Mouse (Mus musculus) right cerebral cortex, postnatal 4 days (tissue): ENCODE results near the gene Cxcr5.

Experiments
- DNase-seq: peaks from one replicate; pipeline ENCODE4 v3.0.0-alpha.2; 2022

Gene Cxcr5

GRCm38 (mm10) chr9:44561597-44561996 is at the start of gene Cxcr5:
Gene Cxcr5 (minus strand): TSS chr9:44561877.
- no peak for DNase-seq

DNA sequence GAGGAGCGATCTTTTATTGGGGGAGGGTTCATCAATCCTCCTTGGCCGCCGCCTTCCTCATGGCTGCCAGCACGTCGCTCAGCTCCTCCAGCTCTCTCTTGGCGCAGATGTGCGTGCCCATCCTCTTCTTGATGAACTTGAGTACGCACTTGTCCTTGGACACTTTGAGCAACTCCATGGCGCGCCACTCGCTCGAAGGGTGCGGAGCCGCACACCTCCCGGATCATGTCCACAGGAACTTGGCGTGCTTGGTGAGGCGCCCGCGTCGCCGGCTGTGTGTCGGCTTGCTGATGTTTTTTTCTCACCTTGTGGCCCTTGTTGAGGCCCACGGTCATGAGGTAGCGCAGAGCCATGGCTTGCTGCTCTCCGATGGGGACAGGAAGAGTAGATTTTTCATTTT is 48.7 kb upstream of the Cxcr5 start:
- no peak for DNase-seq

GRCm38 (mm10) chr9:44607306-44607705 is 45.6 kb upstream of the Cxcr5 start:
- no peak for DNase-seq

DNA sequence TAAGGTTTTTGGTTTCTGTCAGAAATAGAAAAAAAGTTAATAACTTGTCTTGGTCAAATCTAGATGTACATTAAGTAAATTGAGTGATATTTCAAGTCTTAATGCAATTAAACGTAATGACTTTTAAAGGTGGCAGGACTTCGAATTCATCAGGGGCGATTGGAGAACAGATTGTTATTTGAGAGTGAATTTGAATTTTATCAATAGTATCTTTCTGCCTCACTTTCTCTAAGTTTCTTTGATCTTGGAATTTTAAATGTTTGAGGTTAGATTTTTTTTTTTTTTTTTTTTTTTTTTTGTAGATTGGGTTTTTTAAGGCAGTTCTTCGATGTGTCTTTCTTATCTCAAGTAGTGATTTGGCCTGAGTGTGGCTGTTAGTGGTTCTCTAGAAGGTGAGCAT is 45.0 kb upstream of the Cxcr5 start:
- DNase-seq = no peak

DNA sequence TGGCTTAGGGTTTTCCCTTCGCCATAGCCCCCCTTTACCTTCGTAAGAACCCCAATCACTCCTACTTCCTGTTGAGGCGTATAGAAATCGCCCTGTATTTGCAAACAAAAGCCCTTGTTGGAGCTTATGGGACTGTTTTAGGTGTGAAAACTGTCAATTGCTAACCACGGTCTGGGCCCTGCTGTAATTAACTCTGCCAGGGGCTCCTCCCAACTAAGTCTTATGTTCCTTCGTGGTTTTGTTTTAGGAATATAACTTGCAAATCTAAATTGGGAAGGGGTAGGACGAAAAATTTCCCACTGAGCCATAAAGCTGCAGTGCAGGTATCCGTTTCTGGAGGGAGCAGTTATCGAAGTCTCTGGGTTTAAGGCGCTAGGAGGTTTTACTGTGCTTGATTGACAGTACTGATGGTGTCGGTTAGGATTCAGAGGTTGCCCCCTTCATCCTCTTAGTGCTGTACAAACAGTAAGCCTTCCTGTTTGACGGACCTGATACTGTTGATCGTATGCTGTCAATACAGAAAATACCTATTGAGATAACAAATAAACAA is 44.0 kb upstream of the Cxcr5 start:
- no peak for DNase-seq

DNA sequence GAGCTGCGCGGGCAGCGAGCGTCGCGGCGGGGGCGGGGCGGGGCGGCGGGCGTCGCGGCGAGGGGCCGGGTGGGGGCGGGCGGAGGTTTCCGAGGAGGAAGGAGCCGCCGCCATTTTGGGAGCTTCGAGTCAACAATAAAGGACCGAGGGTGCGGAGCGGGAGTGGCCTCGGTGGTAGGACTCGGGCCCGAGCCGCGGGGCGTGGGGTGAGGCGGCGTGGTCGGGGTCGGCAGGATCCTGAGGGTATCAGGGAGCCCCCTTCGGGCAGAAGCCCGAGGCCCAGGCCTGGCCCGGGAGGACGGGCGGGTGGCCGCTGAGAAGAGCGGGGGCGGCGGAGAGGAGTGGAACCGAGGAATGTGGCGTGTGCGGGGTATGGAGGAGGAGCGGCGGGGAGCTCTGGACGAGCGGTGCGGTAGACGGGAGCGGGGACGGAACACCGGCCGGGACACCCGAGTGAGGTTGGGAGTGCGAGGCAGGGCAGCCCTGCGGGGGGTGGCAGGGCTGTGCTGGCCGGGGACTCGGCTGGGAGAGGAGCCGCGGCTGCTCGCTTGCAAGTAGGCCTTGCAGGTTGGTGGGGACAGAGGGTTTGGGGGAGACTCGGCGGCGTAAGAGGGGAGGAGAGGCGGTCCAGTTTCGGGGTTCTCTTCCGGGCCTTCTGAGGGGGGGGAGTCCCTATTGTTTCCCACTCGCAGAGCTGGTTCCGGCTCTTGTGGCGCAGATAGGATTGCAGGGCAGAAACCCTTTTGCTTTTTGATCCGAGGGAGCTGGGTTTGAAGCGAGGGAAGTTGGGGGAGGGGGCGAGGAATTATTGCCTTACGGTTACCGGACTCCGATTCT is 43.3 kb upstream of the Cxcr5 start, which contains the start of gene Ddx6:
TSS of gene Ddx6 (plus strand) at position 114 of the 837 bp plus-strand sequence.
- peak; percentile 73 for DNase-seq

DNA sequence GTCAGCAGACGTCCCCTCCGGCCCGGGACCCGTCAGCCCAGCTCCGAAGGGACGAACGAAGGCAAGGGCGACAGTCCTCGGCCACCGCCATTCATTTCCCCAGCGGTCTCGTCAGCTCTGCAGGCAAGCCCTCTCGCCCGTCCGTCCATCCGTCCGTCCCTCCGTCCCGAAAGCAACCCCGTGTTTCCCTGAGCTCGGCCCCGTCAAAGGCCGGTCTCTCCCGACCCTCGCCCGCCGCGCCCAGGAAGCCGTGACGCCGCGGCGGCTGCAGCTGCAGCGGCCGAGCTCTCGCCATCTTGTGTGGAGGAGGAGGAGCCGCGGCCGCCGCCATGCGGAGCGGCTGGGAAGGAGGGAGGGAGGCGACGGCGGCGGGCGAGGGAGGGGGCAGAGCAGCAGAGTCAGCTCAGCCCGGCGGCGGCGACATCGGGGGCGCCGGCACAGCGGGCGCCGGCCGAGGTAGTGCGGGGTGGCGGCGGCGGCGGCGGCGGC is 42.7 kb upstream of the Cxcr5 start:
- DNase-seq = peak; percentile 82

- DNase-seq = no peak
Observed at GRCm38 (mm10) chr9:44603454-44604289, 42.0 kb upstream of the Cxcr5 start.

GRCm38 (mm10) chr9:44602766-44603165 is 41.1 kb upstream of the Cxcr5 start:
- no peak for DNase-seq

DNA sequence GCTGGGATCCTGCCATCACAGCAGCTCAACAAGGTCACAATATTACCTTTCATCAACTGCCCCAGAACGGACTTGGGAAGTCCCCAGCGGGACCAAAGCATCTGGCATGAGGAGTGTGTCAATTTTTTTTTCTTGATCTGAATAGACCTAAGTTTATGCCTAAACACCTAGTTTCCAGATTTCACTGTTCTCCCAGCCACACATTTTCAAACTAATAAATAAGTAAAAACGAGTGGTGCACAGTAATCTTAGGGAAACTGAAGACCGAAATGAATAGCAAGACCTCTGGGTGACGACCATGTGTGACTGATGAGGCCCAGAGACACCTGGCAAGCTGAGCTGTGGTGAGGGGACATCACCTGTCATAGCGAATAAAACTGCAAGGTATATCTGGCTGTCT is 39.1 kb upstream of the Cxcr5 start:
- DNase-seq = no peak

DNA sequence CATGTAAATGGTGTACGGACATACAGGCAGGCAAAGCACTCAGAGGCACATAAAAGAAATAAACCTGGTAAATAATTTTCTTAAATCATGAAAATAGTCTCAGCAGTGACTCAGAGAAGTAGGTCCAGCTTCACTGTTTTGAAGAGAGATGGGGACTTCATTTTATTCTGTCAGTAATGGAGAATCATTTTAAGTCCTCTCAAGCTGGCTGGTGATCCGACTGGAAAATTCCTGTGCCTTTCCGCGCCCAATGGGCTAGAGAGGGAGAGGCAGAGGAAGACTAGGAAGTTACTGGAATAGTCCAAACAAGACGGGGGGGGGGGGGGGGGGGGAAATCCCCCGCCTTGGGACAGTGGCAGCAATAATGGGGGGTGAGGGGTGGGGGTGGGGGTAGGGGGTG is 37.9 kb upstream of the Cxcr5 start:
- no peak for DNase-seq

DNA sequence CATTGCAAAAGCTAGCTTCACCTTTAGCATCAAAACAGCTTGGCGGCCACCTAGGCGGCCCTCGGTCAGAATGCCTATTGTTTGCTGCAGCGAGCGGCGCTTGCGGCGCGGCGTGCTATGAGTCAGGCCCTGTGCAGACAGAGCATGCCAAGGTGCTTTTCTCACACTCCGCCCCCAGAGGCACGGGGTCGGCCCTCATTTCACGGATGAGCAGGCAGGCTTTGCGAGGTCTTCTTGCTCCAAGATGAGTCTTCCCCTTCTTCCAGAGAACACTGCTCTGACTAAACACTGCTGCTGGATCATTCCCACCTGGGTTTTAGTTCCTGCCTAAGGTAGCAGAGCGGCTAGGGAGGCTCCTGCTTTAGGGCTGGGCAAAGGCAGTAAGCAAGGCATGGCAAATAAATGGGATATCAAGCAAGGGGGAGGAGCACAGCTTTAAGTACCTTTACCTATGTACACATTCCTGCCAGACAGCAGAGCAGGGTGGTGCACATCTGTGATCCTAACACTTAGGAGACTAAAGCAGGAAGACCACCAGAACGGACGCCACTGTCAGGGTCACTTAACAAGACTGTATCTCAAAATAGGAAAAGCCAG is 37.3 kb upstream of the Cxcr5 start:
- no peak for DNase-seq

GRCm38 (mm10) chr9:44597742-44598141 is 36.1 kb upstream of the Cxcr5 start:
- DNase-seq = no peak

- DNase-seq = no peak
Observed at GRCm38 (mm10) chr9:44595537-44595930, 33.9 kb upstream of the Cxcr5 start.

GRCm38 (mm10) chr9:44594901-44595536 is 33.3 kb upstream of the Cxcr5 start:
- no peak for DNase-seq

- DNase-seq = no peak
Observed at GRCm38 (mm10) chr9:44593886-44594285, 32.2 kb upstream of the Cxcr5 start.

DNA sequence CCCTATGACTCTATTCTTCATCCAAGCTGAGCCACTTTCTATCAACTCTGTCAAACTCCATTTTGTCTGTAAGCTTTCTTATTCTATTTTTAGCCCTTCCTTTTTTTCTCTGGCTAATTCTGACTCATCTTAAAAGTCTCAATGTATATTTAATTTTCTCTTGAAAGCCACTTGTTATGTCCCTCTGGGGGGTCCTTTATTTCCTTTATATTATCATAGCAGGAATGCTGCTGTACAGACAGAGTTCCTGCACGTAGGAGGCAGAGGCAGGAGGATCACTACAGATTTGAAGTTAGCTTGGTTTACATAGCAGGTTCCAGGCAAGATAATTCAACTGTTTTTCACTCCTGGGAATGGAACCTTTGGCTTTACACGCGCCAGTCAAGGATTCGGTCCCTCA is 31.5 kb upstream of the Cxcr5 start:
- no peak for DNase-seq

- DNase-seq = no peak
Observed at GRCm38 (mm10) chr9:44591595-44592188, 30.0 kb upstream of the Cxcr5 start.

- DNase-seq = no peak
Observed at GRCm38 (mm10) chr9:44590969-44591368, 29.3 kb upstream of the Cxcr5 start.

DNA sequence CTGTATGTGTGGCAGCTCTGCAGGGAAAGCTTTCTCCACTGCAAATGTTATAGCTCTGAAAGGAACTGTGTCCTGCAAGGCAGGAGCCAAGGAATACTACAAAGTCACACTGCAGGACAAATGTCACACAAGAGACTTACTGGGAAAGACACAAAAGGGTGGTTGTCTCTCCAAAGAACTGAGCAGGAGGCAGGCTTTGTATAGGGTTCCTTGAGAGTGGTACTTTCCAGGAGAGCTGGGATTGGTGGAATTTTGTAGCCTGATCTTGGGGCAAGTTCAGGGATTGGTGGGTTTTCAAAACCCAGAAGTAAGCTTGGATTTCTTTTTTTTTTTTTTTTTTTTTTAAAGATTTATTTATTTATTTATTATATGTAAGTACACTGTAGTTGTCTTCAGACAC is 27.4 kb upstream of the Cxcr5 start:
- DNase-seq = no peak

DNA sequence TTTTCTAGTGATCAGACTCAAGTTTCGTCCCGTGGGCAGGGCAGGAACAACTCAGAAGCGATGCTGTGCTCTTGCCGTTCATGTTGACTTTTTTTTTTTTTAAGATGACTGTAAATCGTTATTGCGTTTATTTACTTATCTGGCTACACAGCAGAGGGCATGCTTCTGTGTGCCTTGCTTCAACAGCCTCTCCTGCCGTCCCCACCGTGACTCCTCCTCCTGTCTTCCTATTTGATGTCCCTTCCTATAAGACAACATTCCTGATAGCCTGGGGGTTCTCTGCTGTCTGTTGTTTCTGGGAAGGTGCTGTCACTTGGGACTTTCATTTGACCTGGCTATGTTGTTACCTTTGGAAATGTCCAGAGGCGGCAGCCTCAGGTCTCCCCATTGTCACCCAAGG is 26.9 kb upstream of the Cxcr5 start:
- no peak for DNase-seq
